Mouse (Mus musculus): ENCODE measurements around the gene Acsm1. TPM values are rescaled to one million over a fixed set of nuclear protein-coding genes. Genes with fewer than 3 reads are reported as not detected.
"Not testable (repeated sequence)": the region's sequence is repeated elsewhere in the genome, so short reads cannot be mapped to it uniquely, and the experiment has no call there.

Acsm1 gene
- total RNA-seq (2021) = under 1 TPM in 1 of 2 experiments, not detected in 1; 0.57 TPM
- long read RNA-seq, experiment 1 = 0 reads
- long read RNA-seq, experiment 2 = 0 reads

DNA sequence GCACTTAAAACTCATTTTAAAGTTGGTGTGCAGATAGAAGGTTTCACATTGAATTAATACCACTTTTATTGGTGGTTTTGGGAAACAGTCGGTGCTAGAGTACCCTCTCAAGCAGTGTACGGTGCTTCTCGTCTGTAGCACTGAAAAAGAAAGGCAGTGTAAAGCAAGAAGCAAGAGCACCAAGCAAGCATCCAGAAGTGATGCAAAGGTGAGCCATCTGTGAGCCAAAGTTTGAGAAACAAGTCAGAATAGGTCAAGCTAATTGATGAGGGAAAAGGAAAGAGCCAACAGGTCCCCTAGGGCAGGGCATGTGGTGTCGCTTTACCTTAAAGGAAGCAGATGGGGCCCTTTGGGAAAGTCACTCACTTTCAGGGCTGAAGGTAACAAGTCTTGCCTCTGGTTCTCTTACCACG is at the start of gene Acsm1:
Acsm1 (plus strand) TSS at position 363 of the 413 bp plus-strand sequence.
- DNase-seq = no peak

DNA sequence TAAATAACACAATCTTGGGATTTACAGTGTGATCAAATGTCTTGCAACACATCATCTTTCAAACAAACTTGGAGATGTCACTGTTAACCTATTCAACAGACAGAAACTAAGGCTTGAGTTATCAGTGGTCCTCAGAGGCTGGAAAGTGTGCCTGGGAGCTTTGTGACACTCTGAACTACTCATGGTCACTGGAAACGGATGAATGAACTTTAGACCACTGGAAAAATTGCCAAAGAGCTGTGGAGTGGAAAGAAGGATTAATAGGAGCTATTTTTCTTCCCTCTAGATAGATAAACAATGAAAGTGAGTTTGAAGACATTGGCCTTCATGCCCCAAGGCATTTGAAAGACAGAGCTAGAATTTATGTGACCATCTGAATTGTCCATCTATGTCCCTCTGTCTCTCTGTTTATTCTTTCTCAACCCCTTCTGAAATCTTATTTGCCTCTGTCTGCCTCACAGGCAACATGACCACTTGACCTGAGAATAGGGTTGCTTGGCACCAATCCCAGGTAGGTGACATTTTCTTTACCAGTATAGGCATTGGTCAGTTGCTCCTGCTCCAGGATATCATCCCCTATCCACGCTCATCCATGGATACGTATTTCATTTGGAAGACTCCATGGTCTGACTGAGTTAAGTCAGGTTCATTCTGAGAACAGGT is 46.9 kb upstream of the Acsm1 start:
- no peak for DNase-seq

DNA sequence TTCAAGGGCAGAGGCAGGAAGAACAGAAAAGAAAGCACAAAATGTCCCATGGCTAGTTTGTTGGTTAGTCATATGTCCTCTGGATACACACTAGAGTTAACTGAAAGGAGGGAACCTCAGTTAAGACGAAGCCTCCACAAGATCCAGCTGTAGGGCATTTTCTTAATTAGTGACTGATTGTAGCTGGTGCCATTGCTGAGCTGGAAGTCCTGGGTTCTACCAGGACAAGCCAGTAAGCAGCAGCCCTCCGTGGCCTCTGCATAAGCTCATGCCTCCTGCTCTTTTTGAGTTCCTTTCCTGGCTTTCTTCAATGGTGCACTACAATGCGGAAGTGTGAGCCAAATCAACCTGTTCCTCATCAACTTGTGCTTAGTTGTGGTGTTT is 46.4 kb upstream of the Acsm1 start:
- no peak for DNase-seq

DNA sequence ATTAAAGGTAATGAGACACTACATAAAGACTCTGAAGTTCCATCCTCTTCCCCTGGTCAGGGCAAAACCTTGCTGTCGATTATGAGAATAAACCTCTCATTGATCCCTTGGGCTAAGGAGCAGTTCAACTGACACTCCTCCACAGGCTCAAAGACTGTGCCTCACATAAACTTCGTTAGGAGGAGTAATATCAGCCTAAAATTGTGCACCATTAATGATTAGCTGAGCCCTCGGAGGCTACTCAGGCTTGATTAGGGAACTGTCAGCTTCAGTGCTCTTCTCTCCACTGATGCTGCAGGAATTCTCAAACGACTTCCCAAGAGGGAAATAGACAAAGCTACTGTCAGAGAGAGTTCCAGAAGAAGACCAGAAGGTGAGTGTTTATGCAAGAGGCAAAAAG is 45.4 kb upstream of the Acsm1 start:
- DNase-seq = no peak

DNA sequence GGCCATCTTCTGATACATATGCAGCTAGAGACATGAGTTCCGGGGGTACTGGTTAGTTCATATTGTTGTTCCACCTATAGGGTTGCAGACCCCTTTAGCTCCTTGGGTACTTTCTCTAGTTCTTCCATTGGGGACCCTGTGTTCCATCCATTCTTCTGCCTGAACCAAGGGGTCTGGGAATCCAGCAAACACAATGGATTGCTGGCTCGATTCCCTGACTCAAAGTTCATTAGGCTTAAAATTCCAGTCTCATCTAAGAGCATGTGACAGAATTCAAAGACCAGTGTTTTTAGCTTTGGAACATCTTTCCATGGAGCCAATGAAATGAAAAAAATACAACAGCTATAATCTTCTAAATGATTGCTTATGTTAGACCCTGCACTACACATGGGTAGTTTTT is 44.4 kb upstream of the Acsm1 start:
- not testable (repeated sequence) for DNase-seq

DNA sequence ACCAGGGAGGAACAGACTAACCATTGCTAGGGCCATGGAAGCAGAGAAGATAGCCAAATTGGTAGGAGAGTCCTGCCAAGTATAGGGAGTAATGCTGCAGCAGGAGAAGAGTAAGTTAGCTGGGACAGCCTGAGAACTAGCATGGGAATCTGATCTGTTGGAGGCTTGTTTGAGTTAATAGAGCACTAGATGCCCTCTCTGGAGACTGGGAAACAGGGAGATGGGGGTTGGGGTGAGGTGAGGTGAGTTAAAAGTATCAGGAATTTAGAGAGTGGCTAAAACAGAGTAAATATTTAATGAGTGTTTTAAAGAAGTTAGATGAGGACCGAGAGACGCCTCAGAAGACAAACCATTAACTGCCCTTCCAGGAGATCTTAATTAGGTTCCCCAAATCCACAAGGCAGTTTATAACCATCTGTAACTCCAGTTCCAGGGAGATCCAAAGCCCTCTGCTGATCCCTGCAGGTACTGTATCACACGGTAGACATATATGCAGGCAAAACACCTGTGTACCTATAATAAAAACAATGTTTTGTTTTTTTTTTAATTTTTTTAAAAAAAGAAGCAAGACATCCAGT is 12.2 kb upstream of the Acsm1 start:
- DNase-seq = no peak

DNA sequence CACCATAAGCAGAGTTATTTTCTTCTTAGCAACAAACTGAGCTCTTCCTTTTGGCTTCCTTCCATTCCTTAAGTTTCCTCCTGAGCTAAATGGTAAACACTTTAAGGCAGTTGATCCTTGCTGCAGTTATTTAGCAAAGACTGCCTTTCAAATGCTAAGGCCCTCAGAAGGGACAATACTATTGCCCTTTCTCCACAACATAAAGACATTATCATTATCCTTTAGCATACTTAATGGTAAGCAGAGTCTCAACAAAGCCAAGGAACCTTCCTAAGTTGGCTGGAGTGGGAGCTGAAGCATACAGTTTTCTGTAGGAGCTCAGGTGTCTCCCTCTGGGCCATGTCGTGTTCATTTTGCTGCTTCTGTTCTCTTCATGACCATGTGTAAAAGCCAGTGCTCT is 11.5 kb upstream of the Acsm1 start:
- DNase-seq = no peak

DNA sequence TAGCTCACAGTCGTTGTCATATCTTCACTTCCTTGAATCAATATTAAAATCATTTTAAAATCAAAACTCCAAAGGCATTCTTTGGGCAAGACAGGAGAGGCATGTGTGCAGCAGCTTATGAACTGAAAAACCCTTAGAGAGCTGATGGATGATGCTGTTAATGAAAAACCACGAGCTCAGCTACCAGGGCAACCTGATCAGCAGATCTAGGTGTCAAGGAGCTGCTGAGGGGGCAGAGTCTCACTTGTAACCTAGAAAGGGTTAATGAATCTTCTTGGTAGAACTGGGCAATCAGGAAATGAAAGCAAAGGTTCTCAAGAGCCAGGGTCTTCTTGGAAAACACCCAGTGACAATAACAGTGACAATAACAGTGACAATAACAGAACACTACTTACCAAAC is 10.3 kb upstream of the Acsm1 start:
- no peak for DNase-seq

DNA sequence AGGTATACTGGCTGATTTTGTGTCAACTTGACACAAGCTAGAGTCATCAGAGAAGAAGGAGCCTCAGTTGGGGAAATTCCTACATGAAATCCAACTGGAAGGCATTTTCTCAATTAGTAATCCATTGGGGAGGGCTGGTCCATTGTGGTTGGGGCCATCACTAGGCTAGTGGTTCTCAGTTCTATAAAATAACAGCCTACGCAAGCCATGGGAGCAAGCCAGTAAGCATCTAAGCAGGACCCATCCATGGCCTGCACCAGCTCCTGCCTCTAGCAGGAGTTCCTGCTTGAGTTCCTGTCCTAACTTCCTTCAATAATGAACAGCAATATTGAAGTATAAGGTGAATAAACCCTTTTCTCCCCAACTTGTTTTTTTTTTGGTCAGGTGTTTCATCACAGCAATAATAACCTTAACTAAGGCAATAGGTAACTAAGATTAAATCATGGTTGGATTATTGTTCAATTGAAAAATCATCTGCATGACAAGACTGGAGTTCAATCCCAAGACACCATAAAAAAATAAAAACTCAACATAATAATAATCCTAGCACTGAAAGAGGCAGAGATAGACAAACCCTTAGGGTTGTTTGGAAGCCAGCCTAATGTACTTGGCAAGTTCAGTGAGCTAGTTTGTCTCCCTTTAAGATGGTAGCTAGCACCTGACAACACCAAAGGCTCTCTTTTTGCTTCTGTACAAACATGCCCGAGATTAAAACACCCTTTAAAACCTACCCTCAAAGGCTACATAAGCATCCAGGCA is 5.5 kb upstream of the Acsm1 start:
- DNase-seq = no peak

DNA sequence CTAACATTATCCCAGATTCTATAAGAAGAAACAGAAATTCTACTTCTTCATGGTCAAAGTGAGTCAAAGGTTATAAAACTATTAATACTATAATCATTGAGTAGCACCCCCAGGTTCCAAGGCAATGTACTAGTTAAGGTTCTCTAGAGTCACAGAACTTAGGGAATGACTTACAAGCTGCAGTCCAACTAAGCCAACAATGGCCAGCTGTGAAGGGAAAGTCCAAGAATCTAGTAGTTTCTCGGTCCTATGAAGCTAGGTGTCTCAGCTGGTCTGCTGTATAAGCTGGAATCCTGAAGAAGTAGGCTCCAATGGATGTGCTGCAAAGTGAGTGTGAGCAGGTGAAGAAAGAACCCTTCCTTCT is 4.9 kb upstream of the Acsm1 start:
- no peak for DNase-seq

DNA sequence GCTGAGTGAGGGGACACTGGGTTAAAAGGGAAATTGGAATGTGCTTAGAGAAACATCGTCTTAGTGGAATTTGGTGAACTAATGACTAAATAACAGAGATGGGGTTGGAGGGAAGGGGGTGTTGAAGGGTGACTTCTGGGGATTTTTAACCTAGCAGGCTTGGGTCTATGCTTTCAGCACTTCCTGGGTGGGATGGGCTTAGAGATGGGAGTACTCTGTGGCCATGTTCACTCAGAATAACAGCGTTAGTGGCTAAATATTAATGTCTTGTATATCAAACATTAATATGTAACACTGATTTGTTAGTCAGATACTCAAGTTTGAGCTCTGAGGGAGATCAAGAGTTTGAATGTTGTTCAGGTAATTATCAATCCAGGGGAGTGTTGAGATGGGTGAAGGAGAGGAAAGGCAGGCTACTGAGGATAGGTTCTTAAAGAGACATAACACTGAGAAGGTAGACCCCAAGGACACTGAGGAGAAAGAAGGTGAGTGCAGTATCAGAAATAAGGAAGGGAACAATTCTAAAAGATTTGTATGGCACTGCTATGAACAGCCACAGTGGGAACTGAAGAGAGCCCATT is 1.8 kb upstream of the Acsm1 start:
- no peak for DNase-seq

DNA sequence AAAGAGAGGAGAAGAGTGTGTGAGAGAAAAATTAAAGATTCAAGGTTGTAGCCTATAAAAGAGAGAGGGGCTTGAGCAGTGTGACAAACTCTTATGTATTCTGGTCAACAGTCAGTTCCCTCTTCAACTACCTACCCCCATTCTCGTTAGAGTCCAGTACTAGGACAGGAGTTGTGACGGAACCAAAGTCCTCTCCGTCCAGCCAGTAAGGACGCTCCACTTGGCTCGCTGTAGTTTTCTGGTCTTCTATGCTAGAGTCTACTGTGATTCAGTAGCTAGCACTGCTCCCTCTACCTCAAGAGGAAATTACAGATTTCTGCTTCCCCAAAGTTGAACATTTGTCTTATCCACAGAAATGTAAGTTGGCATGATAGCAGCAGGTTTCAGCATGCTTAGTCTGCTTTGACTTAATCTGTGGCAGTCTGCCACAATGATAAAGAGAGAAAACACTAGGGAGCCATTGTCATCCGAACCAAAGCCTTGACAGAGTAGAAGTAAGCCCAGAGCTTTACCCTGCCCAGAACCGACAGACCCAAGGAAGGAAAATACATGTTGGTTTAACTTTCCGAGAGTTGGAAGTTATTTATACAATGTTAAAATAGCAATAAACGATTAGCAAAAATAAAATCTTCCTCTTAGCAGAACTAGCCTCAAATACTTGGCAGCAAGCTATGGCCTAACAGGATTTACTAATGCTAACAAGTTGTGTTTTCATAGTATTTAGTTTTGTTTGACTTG is 731 bp upstream of the Acsm1 start:
- DNase-seq = no peak

DNA sequence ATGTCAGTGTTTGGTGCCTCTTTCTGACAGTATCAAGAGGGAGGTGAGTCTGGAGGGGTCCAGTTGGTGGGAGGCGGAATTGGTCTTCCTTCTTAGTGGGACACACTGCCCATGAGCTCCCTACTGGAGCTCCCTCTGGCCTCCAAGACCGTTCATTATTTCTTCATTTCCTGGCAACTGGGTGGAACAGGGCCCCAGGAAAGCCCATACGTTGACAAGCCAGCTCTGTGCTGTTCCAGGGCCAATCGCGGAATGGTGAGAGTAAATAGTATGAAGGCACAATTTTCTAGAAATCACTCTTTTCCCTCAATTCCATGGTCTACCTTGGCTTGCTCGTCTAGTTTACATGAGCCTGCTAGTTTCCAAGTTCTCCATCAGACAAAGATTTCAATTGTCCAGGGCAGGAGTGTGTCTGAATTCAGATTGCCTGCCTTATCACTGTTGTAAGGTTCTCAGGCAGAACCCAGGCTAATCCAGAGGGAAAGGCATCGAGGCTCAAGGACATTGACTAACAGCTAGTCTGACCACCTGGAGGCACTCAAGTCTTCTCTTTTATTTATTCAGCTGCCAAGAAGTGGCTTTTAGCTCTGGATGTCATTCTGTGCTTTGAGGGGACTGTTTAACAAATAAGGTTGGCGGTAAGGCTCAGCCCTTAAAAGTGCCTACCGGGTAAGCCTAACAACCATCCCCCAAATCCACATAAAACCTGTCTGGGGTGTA is 1.1 kb downstream of the Acsm1 start:
- DNase-seq = no peak

DNA sequence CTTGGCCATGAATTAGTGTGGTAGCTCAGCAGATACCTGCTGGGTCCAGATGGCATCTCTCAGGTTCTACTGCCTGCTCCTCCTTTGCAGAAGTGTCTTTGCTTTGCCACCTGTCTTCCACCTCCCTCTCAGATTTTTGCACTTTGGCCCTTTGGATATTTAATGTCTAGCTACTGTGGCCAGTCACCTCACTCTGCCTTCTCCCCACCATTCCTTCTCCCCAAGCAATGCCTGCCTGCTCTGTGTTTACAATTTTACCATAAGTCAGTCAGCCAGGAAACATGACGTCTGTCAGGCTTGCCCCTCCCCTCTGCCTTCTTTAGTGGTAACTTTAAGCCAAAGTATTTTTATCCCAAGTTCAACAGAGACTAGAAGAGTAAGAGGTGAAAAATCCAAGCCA is 9.7 kb downstream of the Acsm1 start:
- DNase-seq = no peak

DNA sequence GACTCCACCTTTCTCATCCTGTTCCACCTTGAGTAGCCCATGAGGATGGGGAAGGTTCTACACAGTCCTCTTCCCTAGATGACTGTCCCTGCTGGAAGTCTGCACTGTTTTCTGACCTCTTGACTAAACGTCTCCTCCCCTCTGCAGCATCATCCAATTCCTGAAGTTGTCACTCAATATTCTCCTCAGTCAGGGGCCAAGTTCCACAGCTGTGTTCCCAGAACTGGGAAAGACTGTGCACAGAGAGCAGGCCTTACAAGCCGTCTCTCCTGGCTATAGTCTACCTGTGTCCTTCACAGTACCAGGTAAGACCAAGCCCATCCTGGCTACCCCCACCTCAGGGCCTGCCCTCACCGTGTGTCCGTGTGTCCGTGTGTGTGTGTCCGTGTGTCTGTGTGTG is 10.8 kb downstream of the Acsm1 start:
- DNase-seq = no peak

DNA sequence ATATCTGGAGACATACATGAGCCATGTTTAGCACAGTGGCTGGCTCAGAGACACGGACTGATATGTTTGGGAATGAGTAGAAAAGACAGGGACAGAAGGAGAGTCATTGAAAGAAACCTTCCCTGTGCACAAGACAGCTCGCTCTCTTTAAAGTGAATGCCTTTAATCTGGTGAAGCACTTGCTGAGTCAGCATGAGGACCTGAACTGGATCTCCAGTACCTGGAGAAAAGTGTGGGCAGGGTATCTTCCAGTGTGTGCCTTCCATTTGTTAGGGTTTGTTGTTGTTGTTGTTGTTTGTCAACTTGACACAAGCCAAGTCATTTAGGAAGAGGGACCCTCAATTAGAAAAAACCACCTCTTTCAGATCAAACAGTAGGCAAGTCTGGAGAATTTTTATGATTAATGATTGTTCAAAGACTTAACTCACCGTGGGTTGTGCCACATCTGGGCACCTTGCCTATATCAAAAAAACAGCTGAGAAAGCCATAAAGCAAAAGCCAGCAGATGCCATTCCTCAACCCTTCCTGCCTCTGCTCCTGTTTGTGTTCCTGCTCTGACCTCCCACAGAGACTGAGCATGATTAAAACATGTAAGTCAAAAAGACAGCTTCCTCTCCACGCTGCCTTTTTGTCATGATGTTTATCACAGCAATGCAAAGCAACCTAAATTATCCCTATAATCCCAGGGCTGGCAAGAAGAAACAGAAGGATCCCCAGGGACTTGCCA is 11.5 kb downstream of the Acsm1 start:
- DNase-seq = no peak

DNA sequence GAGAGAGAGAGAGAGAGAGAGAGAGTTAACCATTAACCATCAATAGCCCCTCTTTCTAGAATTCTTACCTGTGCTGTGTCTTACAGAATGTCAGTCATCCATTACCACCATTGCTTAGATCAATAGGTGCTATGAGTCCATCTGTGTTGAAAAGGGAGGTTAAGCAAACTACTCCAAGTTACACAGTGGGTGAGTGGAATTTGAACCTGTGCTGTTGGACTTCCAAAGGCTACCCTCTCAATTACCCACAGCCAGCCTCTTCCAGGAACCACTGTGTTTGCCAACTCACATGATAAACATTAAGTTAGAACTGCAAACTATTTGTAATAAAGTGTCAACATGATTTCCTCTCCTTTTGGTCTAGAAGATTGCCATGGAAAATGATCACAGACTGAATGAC is 13.3 kb downstream of the Acsm1 start:
- no peak for DNase-seq

DNA sequence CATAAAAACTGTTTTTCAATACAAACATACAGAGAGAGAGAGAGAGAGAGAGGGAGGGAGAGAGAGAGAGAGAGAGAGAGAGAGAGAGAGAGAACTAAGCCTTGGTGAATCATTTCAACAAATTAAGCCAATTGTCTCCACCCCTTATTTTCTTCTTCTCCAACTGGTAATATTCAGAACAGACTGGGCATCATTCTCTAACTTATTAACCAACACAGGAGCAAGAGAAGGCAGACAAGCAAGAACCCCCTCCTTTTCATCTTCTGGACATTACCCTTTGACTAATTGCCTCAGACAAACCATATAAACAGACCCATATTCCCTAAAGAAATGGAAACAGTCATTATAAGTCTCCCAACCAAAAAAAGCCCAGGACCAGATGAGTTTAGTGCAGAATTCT is 31.9 kb downstream of the Acsm1 start:
- no peak for DNase-seq

DNA sequence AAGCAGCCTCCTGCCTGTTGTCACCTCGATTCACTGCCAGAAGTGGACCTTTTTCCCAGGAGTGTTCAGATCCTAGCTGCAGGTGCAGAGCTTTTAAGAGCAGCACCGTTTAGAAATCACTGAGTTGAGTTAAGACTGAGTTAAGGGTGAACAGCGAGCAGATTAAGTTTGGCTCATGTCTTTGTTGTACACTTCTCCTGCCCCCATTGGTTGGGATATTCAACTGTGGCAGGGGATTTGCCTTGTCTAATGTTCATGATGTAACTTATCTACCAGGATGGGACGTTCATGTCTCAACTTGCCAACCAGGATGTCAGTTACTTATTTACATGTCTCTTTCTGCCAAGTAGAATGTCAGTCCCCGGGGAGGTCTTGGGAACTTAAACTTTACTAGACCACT is 35.5 kb downstream of the Acsm1 start:
- no peak for DNase-seq

DNA sequence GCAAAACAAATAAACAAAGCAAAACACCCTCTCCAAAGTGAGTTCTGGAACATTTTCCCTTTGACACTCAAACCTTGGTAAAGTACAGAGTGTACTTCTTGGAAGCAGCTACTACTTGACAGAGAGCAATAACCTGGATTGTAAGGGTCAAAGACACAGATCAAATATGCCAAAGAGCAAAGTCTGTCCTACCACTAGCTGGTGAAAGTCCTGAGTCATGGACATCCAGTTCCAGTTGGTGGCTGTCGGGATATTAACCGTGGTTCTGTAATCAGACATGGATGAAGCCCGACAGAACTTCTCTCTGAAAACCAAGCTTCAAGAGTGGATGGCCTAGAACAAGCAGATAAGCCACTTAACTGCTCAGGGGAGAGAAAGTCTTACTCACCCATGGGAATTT is 61.1 kb downstream of the Acsm1 start:
- no peak for DNase-seq

DNA sequence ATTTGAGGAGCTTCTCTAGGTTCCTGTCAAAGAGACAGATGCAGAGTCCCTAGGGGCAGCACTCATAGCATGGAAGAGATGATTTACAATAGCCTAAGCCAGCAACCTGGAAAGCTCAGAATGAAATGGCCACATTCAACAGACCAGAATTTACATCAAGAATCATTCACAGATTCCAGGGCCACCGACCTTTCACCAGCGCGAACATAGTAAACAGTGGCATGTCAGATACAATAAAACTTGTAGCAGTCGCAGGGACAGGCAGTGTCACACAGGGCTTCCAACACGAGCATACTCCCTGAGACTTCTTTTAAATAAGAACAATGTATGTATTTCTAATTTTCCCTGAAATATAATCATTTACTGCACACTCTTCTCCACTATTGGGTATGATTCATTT is 63.6 kb downstream of the Acsm1 start:
- DNase-seq = no peak

Measured in heart, adult 18-20 months (tissue).